Mouse (Mus musculus) skeletal muscle tissue, adult 2 months (tissue): Measurements from ENCODE around the gene Macrod2.

Source experiments
- DNase-seq: peaks from one replicate; pipeline ENCODE4 v3.0.0-alpha.2; 2012; ENCODE audit warnings: low read depth, low spot score

Macrod2 gene

DNA sequence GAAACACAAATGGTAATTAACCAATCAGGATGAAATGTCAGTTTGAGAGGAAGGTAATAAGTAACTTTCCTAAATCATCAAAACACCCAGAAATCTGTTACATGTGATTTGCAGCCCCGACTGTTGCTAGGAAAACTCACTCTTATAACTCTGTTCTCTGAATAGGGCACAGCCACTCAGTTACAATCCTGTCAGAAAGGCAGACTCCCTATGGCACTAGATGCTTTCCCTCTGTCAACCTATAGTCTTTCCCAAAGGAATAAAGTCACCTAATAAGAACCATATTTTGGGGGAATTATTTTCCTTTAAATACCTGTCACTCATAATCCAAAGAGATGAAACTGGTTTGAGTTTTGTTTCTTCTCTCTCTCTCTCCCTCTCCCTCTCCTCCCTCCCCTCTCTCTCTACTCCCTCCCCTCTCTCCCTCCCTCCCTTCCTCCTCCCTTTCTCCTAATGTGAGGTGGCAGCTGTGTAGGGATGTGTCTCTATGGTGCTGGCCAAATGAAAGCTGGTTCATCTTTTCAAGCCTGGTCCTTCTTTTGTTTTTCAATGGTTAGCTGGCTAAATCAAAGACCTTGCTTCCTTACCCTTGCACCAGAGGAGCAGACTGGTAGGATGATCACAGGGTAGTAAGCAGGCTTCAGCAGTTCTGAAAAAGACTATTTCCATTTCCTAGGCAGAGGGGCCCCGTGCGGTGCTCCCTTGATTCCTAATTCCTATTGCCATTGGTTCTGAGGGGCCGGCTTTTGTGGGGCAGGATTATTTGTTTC is 661.8 kb downstream of the Macrod2 start:
- DNase-seq, result no peak

DNA sequence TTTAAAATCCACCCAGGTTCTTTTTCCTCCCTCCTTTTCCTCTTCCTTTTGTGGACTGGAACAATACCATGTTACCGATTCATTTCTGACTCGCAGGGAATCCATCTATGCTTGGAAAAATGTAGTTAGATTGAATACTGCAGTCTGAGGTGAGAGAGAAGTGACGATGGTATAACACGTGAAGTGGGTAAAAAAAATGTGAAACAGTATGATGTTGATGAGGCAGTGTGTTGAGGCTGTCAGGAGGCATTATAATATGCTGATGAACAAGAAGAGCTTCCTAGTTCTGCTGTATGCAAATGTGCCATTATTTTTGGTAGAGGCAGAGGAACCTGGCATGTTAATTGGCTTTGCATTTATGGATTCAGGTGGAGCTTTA is 662.3 kb downstream of the Macrod2 start:
- DNase-seq, result no peak

DNA sequence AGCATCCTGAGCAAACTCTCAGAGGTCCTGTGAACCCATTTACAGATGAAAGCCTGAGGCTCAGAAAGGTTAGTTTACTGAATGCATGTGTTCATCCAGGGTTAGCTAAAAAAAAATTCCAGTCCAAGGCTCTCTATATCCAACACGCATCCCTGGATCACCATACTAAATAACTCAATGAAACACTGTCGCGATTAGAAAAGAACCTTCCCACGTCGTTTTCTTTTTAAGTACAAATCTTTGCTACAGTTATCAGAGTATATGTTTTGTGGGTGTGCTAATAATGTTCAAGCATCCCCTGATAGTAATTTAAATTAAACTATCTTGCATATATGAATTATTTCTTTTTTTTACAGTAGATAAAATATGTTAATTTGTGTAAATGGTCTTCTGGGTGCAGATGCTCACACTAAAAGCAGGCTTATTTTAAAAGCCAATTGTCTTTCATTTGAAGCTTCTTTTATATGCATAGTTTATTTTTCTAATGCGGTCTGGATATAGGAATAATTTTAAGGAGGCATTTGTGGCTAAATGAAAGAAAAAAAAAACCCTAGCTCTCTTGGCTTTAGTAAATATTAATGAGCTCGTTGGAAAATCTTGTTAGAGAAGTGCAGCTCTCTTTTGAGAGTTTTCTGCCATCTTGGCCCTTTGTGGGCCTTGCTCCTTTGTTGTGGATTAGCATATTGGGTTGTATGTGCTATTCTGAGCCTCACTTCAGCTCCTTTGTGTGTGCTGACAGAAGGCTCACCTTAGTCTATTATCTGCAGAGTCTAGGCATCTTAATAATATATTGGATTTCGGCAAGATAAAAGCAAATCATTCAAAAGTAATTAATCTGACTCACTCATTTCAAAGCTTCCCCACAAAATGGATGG is 679.1 kb downstream of the Macrod2 start:
- no peak for DNase-seq

DNA sequence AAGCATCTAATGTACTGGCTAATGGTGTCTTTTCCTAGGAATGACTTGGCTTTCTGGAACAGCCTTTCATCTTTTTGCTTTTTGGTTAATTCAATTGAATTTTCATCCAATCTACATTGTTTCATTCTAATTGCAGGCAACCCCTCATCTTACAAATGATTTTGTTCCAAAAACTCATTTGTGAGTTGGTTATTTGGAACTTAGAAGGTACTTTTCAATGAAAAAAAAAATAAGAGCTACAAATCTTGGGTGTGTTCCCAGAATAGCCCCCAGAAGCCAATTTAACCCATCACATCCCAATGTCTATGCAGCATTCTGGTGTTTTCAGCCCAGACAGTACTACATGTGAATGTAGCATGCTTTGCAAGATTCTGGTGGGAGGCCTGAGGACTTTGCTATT is 683.1 kb downstream of the Macrod2 start:
- DNase-seq, result no peak

DNA sequence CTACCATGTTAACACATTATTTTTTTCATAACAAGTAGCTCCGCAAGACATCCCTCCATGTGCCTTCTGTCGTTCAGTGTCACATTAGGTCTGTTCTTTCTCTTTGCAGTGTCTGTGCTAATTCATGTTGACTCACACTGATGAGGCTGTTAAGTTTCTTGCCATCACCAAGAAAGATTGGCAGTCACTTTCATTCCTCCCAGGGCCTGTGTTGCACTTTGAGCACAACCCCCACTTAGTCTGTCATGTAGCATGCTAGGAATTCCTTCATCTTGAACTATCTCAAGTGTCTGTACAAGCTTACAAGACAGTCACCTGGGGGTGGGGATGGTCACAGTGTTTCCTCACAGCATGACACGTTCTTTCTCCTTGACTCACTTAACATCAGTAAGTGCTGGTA is 696.2 kb downstream of the Macrod2 start:
- no peak for DNase-seq

DNA sequence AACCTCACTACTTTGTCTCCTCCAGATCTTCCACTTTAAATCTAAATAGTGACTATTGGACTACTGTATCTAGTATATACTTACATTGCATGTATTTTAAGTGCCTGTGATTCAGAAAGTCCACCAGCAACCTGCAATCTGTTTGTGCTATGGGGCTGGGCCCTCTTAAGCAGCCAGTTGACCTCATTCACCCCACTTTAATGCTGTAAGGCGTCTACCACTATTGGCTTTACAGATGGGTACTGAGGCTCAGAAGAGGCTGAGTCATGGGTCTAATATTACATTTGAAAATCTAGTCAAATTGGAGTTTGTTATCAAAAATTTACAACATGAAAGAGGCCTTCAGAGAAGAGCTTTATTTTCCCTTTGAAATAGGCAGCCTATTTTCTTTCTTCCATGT is 722.5 kb downstream of the Macrod2 start:
- peak; percentile 3 for DNase-seq

DNA sequence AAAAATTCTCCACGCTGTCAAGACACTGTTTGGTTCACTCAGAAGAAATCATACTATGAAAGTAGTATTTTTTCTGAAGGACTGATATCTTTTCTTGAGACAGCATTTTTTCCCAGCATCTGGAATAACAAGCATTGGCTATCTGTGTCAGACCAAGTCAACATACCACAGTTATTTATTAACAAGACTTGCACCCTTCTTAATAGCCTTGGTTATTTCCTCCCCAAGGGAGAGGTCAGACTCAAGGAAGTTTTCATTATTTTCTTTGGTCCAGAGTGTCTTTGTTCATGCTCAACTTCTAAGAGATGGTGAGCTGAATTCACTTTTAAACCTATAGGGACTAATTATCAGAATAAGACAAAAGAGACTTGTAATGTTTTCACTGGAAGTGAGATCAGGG is 728.8 kb downstream of the Macrod2 start:
- DNase-seq, result no peak

DNA sequence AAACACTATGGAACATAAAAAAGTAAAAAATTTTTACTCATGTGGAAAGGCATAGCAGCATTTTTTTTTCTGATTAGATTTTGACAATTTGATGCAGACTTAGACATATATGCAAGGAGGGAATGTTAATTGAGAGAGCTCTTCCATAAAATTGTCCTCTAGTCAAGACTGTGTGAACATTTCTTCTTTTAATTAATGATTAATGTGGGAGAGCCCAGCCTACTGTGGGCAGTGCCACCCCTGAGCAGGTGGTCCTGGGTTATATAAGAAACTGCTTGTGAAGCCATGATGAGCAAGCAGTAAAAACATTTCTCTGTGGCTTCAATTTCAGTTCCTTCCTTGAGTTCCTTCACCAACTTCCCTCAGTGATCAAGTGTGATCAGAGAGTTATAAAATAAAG is 730.5 kb downstream of the Macrod2 start:
- no peak for DNase-seq

DNA sequence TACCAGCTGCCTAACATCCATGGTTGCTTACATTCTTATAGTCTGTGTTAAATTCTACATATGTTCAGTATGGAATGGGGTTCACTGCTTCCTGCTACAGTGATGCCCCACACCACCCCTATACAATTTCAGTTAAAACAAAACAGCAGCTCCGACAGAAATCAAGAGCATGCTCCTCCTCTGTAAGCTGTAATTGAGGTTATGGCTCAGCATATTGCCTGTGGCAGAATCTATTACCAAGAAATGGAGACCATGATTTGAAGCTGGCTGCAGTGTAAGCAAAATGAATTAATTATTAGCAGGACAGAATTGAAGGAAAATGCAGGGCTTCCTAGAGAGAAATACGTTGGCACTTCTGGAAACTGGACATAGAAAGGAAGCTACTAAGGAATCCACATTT is 747.2 kb downstream of the Macrod2 start:
- no peak for DNase-seq

DNA sequence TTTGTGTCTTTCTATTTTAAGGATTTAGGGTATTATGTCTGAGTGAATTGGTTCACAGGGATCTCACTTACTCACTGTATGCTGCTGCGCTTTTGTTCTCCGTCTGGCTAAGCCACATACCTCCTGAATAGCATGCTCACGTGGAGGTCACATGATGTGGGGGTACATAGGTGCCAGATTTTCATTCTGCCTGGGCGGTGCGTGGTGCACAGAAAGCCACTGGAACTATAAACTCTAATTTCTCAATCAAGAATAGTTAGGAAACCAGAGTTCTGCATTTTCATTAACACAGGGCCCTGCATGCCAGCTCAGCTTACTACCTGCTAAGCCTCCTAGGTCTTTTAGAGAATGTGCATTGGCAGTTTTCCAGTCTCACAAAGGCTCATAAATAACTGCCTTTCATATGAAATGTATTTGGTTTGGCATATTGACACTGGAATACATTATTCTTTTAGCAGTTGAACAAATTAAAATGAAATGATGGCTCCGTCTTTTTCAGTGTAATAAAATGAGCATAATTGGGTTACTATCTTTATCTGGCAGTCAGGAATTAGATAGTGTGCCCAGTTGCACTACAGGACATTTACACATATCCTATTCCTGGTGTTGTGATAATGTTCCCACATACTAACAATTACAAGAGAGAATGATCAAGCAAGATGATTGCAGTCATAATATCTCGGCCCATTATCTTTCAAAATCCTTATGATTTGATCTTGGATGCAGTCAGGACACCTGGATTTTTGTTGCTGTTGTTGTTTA is 757.1 kb downstream of the Macrod2 start:
- DNase-seq, result no peak

DNA sequence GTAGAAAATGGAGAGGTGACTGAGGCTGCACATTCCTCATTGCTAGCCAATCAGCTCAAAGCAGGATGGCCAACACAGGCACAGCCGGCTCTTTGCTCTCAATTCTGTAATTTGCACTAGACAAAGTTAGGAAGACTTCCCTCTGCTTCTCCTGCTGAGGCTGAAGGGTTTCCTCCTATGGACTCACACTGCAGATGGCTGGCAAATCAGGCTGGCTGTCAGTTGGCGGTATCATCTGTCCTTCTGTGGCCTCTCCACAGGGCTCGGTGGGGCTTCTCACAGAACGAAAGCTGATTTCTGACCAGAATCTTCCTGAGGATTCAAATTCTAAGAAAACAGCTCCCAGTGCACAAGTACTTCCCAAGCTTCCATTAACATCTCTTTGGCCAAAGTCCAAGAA is 760.9 kb downstream of the Macrod2 start:
- no peak for DNase-seq

DNA sequence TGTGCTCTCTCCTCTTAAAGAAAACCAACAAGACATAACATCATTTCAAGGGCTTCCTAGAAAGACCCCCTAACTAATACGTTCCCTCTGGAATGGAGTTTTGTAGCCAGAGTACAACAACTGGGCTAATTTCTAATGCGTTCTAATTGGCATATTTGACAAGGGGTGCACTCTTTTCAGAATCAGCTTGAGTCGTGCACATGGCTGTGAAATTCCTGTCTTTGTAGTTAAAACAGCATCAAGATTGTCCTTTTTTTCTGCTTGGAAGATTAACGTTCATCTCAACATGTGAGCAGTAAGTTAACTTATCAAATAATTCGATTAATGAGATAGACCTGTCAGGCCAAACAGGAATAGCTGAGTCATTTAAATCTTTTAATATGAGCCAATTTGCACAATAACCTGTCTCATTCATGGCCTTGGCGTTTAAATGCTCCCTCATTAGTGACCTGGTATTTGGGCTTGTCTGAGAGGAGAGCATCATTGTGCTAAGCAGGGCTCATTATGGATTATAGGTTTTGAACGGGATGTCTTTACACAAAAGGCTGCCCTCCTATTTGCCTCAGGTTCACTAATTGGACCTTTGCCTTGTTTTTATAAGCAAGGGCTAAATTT is 762.0 kb downstream of the Macrod2 start:
- DNase-seq, result no peak

DNA sequence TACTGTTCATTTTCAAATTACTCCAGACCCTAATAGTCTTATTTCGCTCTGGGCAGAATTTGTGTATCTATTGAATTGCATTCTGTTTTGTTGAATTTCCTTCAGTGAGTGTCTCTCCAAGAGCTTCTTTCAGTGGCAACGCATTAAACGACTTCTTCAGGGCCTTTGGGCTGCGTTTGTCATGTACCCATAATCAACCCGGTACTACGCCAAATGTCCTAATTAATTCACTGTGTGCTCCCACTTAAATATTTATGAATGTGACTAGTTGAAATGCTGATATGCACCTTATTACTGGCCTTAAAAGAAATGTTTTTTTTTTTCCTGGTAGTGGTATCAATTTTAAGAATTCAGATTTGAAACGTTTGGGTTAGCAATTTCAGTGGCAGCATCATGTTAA is 763.1 kb downstream of the Macrod2 start:
- no peak for DNase-seq

DNA sequence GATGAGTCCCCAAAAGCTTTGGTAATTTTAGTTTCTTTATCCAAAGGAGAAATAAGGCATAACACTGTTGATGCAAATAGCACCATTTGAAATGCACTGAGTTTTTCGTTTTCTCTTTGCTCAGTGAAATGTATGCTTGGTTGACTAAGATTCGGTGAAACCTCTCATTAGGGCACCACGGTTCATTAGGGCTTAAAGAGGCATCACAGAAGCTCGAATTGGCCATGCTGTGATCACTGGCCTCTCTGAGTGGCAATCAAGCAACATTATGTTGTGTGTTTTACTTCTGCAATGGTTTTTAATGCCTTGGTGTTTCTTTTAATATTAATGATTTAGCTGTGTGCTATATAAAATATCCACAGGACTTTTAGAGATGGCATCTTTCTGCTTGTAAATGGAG is 768.8 kb downstream of the Macrod2 start:
- DNase-seq, result no peak

DNA sequence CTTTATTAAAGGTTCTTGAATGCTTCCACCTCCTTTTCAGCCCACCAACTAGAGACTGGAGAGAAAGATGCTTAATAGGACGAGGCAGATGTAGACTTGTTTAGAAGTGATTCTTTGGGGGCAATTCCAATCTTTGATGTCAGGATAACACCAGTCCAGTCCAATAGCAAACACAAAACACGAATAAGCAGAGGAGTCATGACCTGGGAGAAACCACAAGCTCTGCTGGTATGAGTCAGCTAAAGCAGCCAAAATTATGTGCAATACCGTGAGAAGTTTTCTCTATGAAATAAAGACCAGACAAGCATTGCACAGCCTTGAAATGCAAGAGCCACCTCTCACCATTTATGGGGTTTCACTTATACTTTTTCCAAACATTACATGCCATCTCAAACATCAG is 774.5 kb downstream of the Macrod2 start:
- no peak for DNase-seq

DNA sequence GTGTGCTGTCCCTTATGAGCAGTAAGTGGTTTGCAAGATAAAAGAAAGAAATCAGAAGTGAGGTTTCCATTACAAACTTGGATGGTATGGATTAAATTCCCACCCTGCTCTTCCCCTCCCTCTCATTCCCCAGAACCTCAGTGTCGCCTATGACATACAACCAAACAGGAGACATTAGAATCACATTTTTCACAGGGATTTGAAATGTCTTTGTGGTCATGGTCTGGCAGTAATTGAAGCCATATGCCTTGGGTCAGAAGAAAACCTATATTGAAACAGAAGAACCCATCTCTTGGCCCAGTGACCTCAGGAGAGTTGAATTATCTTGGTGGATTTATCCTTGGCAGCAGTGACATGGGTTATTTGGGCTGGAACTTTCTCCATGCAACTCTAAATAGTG is 778.1 kb downstream of the Macrod2 start:
- DNase-seq, result no peak

DNA sequence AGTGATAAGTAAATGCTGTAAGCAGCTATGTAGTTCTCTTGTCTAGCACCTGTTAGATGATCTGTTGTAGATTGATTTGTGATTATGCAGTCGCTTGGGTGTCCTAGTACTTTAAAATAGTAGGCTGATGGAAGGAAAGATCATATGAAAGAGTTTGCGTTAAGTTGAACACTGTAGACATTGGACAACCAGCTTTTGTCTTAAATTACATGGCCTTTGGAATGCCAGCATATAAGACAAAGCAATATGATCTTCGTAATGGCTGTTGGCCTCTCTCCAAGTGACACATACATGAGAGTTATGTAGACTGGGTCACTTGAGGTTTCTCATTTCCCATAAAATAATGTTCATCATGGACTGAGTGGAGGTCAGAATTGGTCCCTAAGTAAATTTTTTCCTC is 778.5 kb downstream of the Macrod2 start:
- DNase-seq, result no peak

DNA sequence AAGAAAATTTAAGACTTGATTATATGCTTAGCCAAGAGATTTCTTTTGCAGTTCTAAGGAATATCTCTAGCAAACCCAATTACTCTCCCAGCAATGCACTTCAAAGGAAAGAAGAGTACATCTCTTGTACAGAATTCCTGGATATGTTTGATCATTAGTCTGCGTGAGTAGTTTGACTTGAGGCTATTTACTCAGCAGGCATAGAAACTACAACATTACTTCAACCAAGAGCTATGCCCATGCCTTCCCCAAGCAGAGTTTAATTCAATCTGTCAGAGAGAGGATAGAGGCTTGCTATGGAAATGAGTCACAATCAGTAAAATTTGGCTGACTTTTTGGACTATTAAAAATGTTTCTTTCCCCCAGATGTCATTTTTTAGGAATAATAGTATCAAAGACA is 785.5 kb downstream of the Macrod2 start:
- no peak for DNase-seq

DNA sequence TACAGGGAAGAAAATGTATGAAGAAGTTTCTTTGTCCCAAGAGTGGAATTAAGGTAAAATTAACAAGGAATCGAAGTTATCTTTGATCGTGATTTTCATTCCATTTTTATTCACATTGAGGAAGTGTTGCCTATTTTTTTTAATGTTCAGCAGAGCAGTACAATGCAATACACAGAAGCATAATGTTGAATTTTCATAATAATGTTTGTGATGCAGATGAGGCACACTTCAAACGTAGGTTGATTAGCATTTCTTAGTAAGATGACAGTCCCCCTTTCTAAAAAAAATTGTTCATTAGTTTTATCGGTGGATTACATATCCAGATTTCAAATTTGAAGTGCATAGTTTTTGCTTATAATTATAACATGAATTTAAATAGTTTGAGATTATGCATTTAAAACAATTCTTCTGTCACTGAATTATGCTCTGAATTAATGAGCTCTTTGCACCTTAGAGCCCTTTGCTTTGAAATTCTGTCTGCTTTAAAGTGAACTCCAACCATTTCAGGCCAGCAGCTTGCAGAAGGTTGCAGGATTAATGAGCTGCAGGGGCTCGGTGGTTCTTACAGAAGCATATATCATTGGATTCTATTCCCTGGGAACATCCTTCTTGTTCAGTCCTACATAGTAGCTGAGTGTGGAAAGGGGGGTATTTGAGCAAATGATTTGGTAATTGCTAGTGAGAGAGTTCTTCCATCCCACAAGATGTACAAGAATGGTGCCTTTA is 787.1 kb downstream of the Macrod2 start:
- DNase-seq, result no peak

DNA sequence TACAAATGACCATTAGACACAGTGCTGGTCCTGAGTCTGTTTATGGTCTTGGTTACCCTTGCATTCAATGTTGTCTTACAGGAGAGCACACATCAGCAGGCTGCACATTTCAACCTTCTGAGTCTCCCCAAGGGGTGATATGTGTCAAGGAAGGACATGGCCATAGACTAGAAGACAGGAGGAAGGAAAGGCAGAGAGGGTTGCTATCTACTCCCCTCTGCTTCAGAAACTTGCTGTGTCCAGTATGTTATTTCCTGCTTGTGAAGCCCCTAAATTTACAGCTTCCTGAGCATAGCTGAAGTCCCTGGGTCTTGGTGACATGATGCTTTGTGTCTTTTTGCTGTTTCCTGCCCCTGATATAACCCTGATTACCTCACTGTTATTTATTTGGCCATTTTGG is 799.4 kb downstream of the Macrod2 start:
- no peak for DNase-seq

DNA sequence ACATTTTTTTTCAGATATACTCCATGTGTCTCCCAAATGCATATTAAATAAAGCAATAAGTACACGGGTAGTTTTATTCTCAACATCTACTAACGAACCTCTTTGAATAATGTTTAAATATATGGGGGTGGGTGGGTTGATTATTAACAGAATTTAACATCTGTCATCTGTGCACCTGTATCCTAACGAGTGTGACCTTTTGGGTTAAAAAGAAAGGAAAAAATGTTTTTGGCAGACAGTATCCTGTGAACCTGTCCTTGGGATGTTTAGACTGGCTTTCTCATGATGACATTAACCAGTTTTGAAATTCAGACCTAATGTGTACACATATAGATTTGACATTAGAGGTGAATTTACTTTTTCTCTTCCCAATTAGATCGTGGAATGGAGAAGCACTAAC is 805.4 kb downstream of the Macrod2 start:
- DNase-seq, result no peak
